Mouse (Mus musculus) lung, postnatal 0 days (tissue): ENCODE measurements around the gene Surf4.

ENCODE experiments used
- CTCF ChIP-seq: IDR thresholded peaks from 2 replicates; pipeline ENCODE4 v1.5.1; 2016; ENCODE audit warnings: antibody characterized with exemption, mild to moderate bottlenecking
- EP300 ChIP-seq: IDR thresholded peaks from 2 replicates; pipeline ENCODE4 v1.6.1; 2016; ENCODE audit warnings: antibody characterized with exemption, mild to moderate bottlenecking, control low read depth

DNA sequence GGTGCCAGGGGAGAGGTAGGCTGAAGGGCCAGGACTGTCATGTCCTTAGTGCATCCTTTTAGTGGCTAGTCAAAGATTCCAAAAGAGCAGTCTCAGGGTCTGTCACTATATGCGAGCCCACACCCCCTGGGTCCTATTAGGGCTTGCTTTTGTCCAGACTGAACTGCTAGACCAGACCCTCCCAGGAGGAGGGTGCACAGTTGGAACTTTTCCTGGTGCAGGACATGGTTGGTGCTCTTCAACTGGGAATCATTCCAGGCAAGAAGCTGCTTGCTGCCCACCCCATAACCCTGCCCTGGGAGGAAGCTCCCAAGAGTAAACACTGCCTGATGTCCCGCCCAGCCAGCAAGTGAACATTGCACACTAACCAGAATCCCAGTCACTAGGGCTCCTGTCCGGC is 39.4 kb upstream of the Surf4 start, which contains the start of gene Adamts13:
- TF ChIP-seq CTCF (no peak), EP300 (no peak)
